Mouse (Mus musculus) lung, postnatal 0 days (tissue): ENCODE measurements around the gene Gm4869. TPM values are rescaled to one million over a fixed set of nuclear protein-coding genes. Genes with fewer than 3 reads are reported as not detected.

Experiments
- ATAC-seq: fragments of 200-750 bp; cut with Nextera tagmentation; 2 replicates; pipeline ENCODE4 v1.8.0; 2017; ENCODE audit warnings: moderate library complexity
- DNase-seq: peaks from one replicate; pipeline ENCODE4 v3.0.0-alpha.2; 2016; ENCODE audit warnings: low spot score
- H3K27ac ChIP-seq: fragments of 300-500 bp; sonication (generic); 2 replicates; pipeline ENCODE4 v1.5.1; 2014; ENCODE audit warnings: antibody characterized with exemption, mild to moderate bottlenecking, low read length, mixed read lengths
- H3K27me3 ChIP-seq: fragments of 300-500 bp; sonication (generic); replicated peaks from 2 replicates; pipeline ENCODE4 v1.6.1; 2014; ENCODE audit warnings: low read length, mixed read lengths; ENCODE audit not compliant: insufficient read depth
- H3K36me3 ChIP-seq: fragments of 300-500 bp; sonication (generic); 2 replicates; pipeline ENCODE4 v1.6.1; 2014; ENCODE audit warnings: low read length, mixed read lengths; ENCODE audit not compliant: insufficient read depth
- H3K4me1 ChIP-seq: fragments of 300-500 bp; sonication (generic); 2 replicates; pipeline ENCODE4 v1.6.1; 2014; ENCODE audit warnings: antibody characterized with exemption, low read depth, low read length, mixed read lengths; ENCODE audit not compliant: insufficient read depth
- H3K4me2 ChIP-seq: fragments of 300-500 bp; sonication (generic); replicated peaks from 2 replicates; pipeline ENCODE4 v1.6.1; 2014; ENCODE audit warnings: low read depth, mild to moderate bottlenecking, low read length, moderate library complexity, mixed read lengths
- H3K4me3 ChIP-seq: fragments of 300-500 bp; sonication (generic); 2 replicates; pipeline ENCODE4 v1.5.1; 2014; ENCODE audit warnings: low read depth, low read length
- H3K9ac ChIP-seq: fragments of 300-500 bp; sonication (generic); replicated peaks from 2 replicates; pipeline ENCODE4 v1.6.1; 2014; ENCODE audit warnings: low read depth, mild to moderate bottlenecking
- H3K9me3 ChIP-seq: fragments of 300-500 bp; sonication (generic); 2 replicates; pipeline ENCODE4 v1.6.1; 2016; ENCODE audit warnings: low read length, mixed read lengths
- CTCF ChIP-seq: IDR thresholded peaks from 2 replicates; pipeline ENCODE4 v1.5.1; 2016; ENCODE audit warnings: antibody characterized with exemption, mild to moderate bottlenecking
- EP300 ChIP-seq: IDR thresholded peaks from 2 replicates; pipeline ENCODE4 v1.6.1; 2016; ENCODE audit warnings: antibody characterized with exemption, mild to moderate bottlenecking, control low read depth
- WGBS: fragments of 180-500 bp; shearing (Covaris S2); extraction: QIAGEN DNeasy Blood & Tissue Kit; methylation state at CpG from one replicate; pipeline ENCODE4 v1.1.7; 2014; 5-methylcytosine and 5-hydroxymethylcytosine counted together
- polyA plus RNA-seq: library from polyadenylated mRNA; unstranded; fragments of >200 nt; fragmentation: Nextera tagmentation; extraction: Ambion mirVana; gene quantifications from 2 replicates; pipeline ENCODE4 v1.2.1, GENCODE M21; 2015

Gm4869 gene
- polyA plus RNA-seq, 1 experiment from 2014 or later: not detected

GRCm38 (mm10) chr5:140506096-140506794 is 60.8 kb downstream of the Gm4869 start:
- Histone ChIP-seq H3K4me1 (peaks cover 11% of the 10 kb centered on the region; the same call in 1 of the 2 replicates), H3K27me3 (no peaks in the 10 kb centered on the region), H3K27ac (peak overlapping the region; percentile 66), H3K9ac (peak overlapping the region; percentile 45; the same call in 1 of the 2 replicates), H3K4me2 (peak overlapping the region; percentile 64), H3K9me3 (no peaks in the 10 kb centered on the region), H3K4me3 (peak overlapping the region; percentile 45), H3K36me3 (no peaks in the 10 kb centered on the region)
- DNase-seq (peak; percentile 53), ATAC-seq (no peak)
- peak; percentile 8; the same call in 1 of the 2 replicates for TF ChIP-seq CTCF
- TF ChIP-seq EP300: no peak
- 19% methylated on average over 22 of the region's 22 CpGs for WGBS

- no peak overlapping the region for H3K9ac ChIP-seq
- WGBS: 75% methylated on average over 14 of the region's 14 CpGs
- ATAC-seq (no peak), DNase-seq (no peak)
- no peak overlapping the region; the same call in 1 of the 2 replicates for H3K27ac ChIP-seq
- peaks cover 11% of the 10 kb centered on the region; the same call in 1 of the 2 replicates for H3K4me1 ChIP-seq
- no peaks in the 10 kb centered on the region for H3K27me3 ChIP-seq
- no peak overlapping the region for H3K4me3 ChIP-seq
- H3K9me3 ChIP-seq: no peaks in the 10 kb centered on the region
- TF ChIP-seq EP300 (no peak), CTCF (no peak)
- 0 out of 2 replicates have a peak overlapping the region, but pooled peaks have one; percentile 11 for H3K4me2 ChIP-seq
- no peaks in the 10 kb centered on the region for H3K36me3 ChIP-seq
Observed at GRCm38 (mm10) chr5:140507466-140508208, 62.2 kb downstream of the Gm4869 start.

GRCm38 (mm10) chr5:140508686-140509085 is 63.2 kb downstream of the Gm4869 start:
- Histone ChIP-seq H3K9me3 (no peaks in the 10 kb centered on the region), H3K9ac (peak overlapping the region; percentile 4; the same call in 1 of the 2 replicates), H3K27me3 (no peaks in the 10 kb centered on the region), H3K4me1 (peaks cover 11% of the 10 kb centered on the region; the same call in 1 of the 2 replicates), H3K27ac (peak overlapping the region; percentile 51; the same call in 1 of the 2 replicates), H3K4me2 (peak overlapping the region; percentile 17; the same call in 1 of the 2 replicates), H3K4me3 (no peak overlapping the region), H3K36me3 (no peaks in the 10 kb centered on the region)
- DNase-seq (peak; percentile 87), ATAC-seq (peak; percentile 11)
- TF ChIP-seq CTCF (no peak), EP300 (no peak)
- WGBS: 31% methylated on average over 8 of the region's 8 CpGs

GRCm38 (mm10) chr5:140509204-140509603 is 63.8 kb downstream of the Gm4869 start:
- Histone ChIP-seq H3K4me2 (peak overlapping the region; percentile 17; the same call in 1 of the 2 replicates), H3K4me1 (peaks cover 11% of the 10 kb centered on the region; the same call in 1 of the 2 replicates), H3K27me3 (no peaks in the 10 kb centered on the region), H3K9me3 (no peaks in the 10 kb centered on the region), H3K27ac (no peak overlapping the region), H3K9ac (peak overlapping the region; percentile 4; the same call in 1 of the 2 replicates), H3K4me3 (no peak overlapping the region), H3K36me3 (no peaks in the 10 kb centered on the region)
- peak; percentile 30 for DNase-seq
- TF ChIP-seq CTCF (no peak), EP300 (no peak)
- 58% methylated on average over 9 of the region's 9 CpGs for WGBS
- no peak for ATAC-seq

- Histone ChIP-seq H3K4me1 (peaks cover 11% of the 10 kb centered on the region; the same call in 1 of the 2 replicates), H3K9ac (no peak overlapping the region), H3K9me3 (no peaks in the 10 kb centered on the region), H3K36me3 (no peaks in the 10 kb centered on the region), H3K4me3 (no peak overlapping the region), H3K4me2 (no peak overlapping the region), H3K27ac (no peak overlapping the region), H3K27me3 (no peaks in the 10 kb centered on the region)
- no peak for TF ChIP-seq EP300
- TF ChIP-seq CTCF: no peak
- DNase-seq (no peak), ATAC-seq (no peak)
- WGBS: 50% methylated on average over 27 of the region's 27 CpGs
Observed at GRCm38 (mm10) chr5:140510012-140511000, 64.9 kb downstream of the Gm4869 start.
